Mouse (Mus musculus) bone marrow, adult 2 months (tissue): ENCODE data around the gene C130074G19Rik. TPM values are rescaled to one million over a fixed set of nuclear protein-coding genes. Genes with fewer than 3 reads are reported as not detected.

Source experiments
- H3K27ac ChIP-seq: fragments of 200-500 bp; 2 replicates; pipeline ENCODE4 v1.5.1; 2012; ENCODE audit warnings: low read depth, mild to moderate bottlenecking, control low read depth, inconsistent platforms, low read length; ENCODE audit not compliant: control insufficient read depth, poor library complexity, insufficient read depth
- H3K4me1 ChIP-seq: fragments of 200-500 bp; 2 replicates; pipeline ENCODE4 v1.6.1; 2011; ENCODE audit warnings: low read length; ENCODE audit not compliant: control insufficient read depth, insufficient read depth
- H3K4me3 ChIP-seq: fragments of 200-500 bp; replicated peaks from 2 replicates; pipeline ENCODE3; 2011; ENCODE audit warnings: mild to moderate bottlenecking, low read depth, low read length, control low read depth; ENCODE audit not compliant: control insufficient read depth
- CTCF ChIP-seq: fragments of 200-500 bp; IDR thresholded peaks from 2 replicates; pipeline ENCODE4 v1.5.1; 2011; ENCODE audit warnings: low read length, control low read depth; ENCODE audit not compliant: control insufficient read depth, insufficient read depth
- POLR2A ChIP-seq: fragments of 200-500 bp; IDR thresholded peaks from 2 replicates; pipeline ENCODE4 v1.6.1; 2011; ENCODE audit warnings: low read depth, mild to moderate bottlenecking, control low read depth, low read length, borderline replicate concordance; ENCODE audit not compliant: control insufficient read depth
- WGBS: fragments of 180-500 bp; shearing (Covaris S2); methylation state at CpG from one replicate; pipeline ENCODE4 v1.1.7; 2018; 5-methylcytosine and 5-hydroxymethylcytosine counted together
- polyA plus RNA-seq: library from polyadenylated mRNA; stranded (reverse); fragments of >200 nt; gene quantifications from 2 replicates; pipeline ENCODE4 v1.2.4, GENCODE M21; 2011; ENCODE audit warnings: low replicate concordance; ENCODE audit not compliant: missing spikeins, insufficient read depth, insufficient read length

The C130074G19Rik gene
- polyA plus RNA-seq, 1 experiment = 7.9 TPM

DNA sequence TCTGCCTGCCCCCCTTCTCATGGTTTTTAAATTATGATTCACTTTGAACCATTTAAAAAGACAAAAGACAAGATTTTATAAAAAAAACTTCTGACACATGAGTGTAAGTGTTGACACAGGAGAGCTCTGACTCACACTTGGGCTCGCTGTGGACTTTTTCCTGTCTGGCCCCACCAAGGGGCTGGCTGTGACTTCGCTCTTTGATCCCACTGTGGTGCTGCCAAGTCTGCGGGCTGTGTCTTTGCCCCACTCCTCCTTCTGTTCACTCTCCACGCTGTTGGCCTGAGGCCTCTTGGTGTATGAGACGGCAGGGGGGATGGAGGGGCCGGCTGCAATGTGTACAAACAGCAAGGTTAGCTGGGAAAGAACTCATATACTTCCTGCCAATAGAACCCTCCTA, 28.8 kb upstream of the C130074G19Rik start:
- 75% methylated on average over 6 of the region's 6 CpGs for WGBS
- Histone ChIP-seq H3K4me3 (no peak overlapping the region), H3K4me1 (no peaks in the 10 kb centered on the region; the same call in 1 of the 2 replicates), H3K27ac (no peak overlapping the region)
- TF ChIP-seq CTCF = no peak
- no peak for TF ChIP-seq POLR2A

DNA sequence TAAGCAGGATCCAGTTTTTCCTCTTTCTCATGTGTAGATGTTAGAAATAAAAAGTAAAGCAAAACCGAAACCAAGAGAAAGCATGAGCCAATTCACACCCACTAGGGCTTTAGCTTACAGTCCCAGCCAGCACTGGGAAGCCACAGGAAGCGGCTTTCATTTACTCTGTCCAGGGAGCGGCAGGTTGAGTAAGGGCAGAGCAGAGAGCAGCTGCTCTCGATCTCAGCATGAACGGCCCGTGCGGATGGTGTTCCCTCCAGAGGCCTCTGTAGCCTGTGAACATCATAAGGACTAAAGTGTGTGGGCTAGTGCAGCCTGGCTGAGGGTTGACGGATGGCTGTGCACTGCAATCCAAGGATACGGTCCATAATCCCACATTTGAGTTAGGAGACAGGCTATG, 25.5 kb upstream of the C130074G19Rik start:
- TF ChIP-seq POLR2A = no peak
- TF ChIP-seq CTCF = no peak
- H3K4me1 ChIP-seq = no peaks in the 10 kb centered on the region; the same call in 1 of the 2 replicates
- WGBS = 13% methylated on average over 9 of the region's 9 CpGs
- H3K27ac ChIP-seq = no peak overlapping the region
- H3K4me3 ChIP-seq = peak overlapping the region; percentile 36

DNA sequence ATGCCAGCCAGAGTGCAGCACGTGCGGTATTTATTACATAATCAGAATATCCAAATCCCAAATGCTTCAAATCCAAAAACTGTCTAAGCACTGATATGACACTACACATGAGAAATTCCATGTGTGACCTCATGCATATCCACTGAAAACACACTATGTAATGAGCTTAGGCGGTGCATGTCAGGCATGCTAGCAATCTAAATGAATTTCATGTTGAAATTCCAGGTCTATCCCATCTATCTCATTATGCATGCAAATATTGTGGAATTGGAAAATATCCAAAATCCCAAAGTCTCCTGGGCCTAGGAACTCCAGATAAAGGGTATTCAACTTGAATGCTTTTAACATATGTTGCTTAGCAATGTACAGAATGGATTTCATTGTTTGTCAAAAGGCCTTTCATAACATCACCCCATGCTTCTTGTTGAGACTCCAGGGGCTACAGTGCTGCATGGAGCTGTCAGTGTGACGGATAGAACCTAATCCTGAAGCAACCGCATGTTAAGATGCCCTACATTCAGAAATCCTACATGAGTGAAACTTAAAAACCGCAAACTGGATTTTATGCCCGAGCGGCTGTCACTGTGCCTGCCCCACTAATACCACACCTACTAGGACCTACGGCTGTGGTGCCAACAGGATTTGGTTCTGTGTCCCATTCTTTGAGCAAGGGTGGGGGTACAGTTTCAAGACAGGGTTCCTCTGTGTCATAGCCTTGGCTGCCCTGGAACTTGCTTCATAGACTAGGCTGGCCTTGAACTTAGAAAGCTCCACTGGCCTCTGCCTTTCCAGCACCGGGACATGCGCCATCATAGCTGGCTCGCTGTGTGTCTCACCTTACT, 23.1 kb upstream of the C130074G19Rik start:
- 87% methylated on average over 12 of the region's 12 CpGs for WGBS

DNA sequence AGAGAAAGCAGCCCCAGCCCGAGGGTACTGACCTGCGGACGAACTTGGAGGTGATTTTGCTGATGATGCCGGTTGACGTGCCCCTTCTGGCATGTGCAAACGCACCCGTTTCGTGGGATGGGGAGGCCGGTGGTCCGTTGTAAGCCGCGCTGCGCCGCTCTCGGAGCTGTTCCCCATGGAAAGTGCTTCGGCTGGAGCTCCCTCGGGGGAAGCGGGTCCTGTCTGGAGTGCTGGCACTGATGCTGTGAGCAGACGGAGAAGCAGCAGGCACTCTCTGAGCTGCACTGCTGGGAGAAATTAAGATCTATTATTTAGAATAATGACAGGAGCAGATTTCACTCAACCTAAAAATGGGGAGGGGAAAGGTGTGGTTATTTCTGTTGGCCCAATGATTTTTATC, 22.4 kb upstream of the C130074G19Rik start:
- Histone ChIP-seq H3K27ac (no peak overlapping the region), H3K4me3 (no peak overlapping the region), H3K4me1 (no peaks in the 10 kb centered on the region; the same call in 1 of the 2 replicates)
- TF ChIP-seq POLR2A (no peak), CTCF (no peak)
- WGBS = 88% methylated on average over 19 of the region's 19 CpGs

More for the DNA sequence above, 23.1 kb upstream of the C130074G19Rik start:
- Histone ChIP-seq H3K27ac (no peak overlapping the region), H3K4me3 (no peak overlapping the region), H3K4me1 (no peaks in the 10 kb centered on the region; the same call in 1 of the 2 replicates)
- no peak for TF ChIP-seq CTCF
- TF ChIP-seq POLR2A = no peak

DNA sequence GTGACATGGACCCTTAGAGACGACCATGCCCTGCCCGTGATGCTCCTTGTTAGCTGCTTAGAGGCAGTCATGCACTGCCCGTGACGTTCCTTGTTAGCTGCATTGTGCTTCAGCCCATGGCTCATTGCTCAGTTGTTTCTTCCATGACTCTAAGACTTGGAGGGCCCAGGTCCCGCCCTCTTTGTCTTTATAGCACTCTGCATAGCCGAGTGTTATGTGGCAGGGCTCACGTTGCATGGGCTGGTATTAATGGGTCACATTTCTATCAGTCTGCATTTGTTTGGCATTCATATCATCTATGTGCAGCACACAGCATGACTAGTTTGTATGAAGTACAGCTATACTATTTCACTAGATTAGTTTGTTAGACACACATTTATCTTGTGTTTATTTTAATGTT, 20.7 kb upstream of the C130074G19Rik start:
- TF ChIP-seq CTCF (no peak), POLR2A (no peak)
- 75% methylated on average over 7 of the region's 7 CpGs for WGBS
- H3K4me3 ChIP-seq = no peak overlapping the region
- no peaks in the 10 kb centered on the region; the same call in 1 of the 2 replicates for H3K4me1 ChIP-seq
- no peak overlapping the region for H3K27ac ChIP-seq

DNA sequence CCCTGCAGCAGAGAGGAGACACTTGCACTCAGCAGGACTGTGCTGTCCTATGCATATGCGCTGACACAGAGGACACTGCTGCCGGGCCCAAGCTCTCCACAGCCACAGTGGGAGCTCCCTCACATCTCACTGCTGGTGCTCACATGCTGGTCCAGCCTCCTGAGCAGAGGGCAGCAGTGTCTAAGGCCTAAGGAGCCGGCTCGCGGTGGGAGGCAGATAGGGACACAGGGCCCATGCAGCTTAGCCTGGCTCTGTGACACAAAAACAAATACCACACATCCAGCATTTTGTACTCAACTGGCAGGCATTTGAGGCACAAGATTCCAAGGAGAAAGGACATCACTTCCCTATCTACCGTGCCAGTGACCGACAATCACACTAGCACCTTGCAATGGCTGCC, 19.9 kb upstream of the C130074G19Rik start:
- no peak overlapping the region for H3K27ac ChIP-seq
- no peak overlapping the region for H3K4me3 ChIP-seq
- no peaks in the 10 kb centered on the region; the same call in 1 of the 2 replicates for H3K4me1 ChIP-seq
- WGBS = 85% methylated on average over 7 of the region's 7 CpGs
- TF ChIP-seq CTCF (no peak), POLR2A (no peak)

DNA sequence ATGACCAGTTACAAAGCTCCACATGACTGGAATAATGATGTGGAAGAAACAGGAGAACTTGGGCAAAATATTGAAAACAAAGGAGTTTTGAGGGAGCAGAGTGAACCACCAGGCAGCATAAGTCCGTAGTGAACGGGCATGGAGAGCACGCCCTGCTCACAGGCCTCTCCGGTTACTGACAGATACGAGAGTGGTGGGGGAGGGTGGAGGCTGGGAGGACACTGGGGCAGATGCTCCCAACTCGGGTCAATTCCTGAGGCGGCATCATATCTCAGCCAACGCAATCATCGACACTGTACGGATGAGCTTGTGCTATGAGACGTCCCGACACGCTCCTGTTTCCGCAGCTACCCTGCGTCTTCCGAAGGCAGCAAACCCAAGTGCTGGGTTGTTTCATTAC, 14.3 kb upstream of the C130074G19Rik start:
- H3K4me3 ChIP-seq = no peak overlapping the region
- WGBS = 92% methylated on average over 16 of the region's 16 CpGs
- TF ChIP-seq CTCF = no peak
- no peak for TF ChIP-seq POLR2A
- H3K4me1 ChIP-seq = no peaks in the 10 kb centered on the region
- H3K27ac ChIP-seq = no peak overlapping the region; the same call in 1 of the 2 replicates

DNA sequence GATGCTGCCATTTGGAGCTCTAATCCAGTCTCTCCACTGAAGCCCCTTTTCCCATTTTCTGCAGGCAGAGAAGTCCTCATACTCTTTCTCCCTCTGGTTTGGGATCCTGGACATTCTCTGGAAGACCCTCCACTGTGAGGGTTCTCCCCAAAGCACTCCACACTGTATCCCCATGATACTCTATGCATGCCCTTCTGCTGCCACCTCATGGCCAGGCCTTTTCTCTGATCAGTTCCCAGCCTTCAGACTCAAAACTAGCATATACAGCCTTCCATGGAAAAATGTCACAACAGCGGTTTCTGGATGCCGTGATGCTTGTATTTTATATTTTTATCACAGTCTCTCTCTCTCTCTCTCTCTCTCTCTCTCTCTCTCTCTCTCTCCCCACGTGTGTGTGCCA, 9.0 kb upstream of the C130074G19Rik start:
- no peaks in the 10 kb centered on the region for H3K4me1 ChIP-seq
- WGBS = 73% methylated on average over 3 of the region's 3 CpGs
- TF ChIP-seq CTCF = no peak
- TF ChIP-seq POLR2A = no peak

DNA sequence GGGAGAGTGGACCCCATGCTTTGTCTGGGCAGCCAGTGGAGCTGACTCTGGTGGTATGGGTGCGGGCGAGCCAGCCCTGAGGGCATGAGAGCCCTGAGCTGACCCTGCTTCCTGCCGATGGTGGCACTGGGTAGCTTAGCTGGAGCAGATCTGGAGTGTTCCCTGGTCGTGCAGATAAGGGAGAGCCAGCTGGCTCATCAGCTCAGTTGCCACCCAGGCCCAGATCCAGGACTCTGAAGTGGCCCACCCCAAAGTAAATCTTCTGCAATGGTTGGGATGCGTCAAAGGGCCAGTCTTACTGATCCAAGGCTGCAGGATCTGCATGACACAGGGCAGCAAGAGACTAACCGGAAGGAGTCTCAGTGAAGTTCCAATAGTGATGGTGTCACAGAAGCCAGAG, 6.4 kb upstream of the C130074G19Rik start:
- WGBS = 77% methylated on average over 6 of the region's 6 CpGs
- no peak for TF ChIP-seq POLR2A
- no peak for TF ChIP-seq CTCF

More for the DNA sequence above, 9.0 kb upstream of the C130074G19Rik start:
- Histone ChIP-seq H3K27ac (no peak overlapping the region), H3K4me3 (no peak overlapping the region)

More for the DNA sequence above, 6.4 kb upstream of the C130074G19Rik start:
- Histone ChIP-seq H3K27ac (no peak overlapping the region), H3K4me3 (no peak overlapping the region), H3K4me1 (no peaks in the 10 kb centered on the region)
